Mouse (Mus musculus) ES-E14 (cell line): Measurements from ENCODE around the gene Pla1a. TPM values are rescaled to one million over a fixed set of nuclear protein-coding genes. Genes with fewer than 3 reads are reported as not detected.
A peak's percentile ranks its signal among the peaks of the same experiment; 100 is the strongest.

Experiments used
- DNase-seq: peaks from one replicate; pipeline ENCODE4 v3.0.0-alpha.2; 2013; ENCODE audit warnings: low read depth, low spot score
- H3K27ac ChIP-seq: 2 replicates; pipeline ENCODE4 v1.5.1; 2012; ENCODE audit warnings: low read depth, mild to moderate bottlenecking, low read length, moderate library complexity, mixed read lengths; ENCODE audit not compliant: poor library complexity, insufficient read depth, severe bottlenecking
- H3K36me3 ChIP-seq: 2 replicates; pipeline ENCODE4 v1.6.1; 2012; ENCODE audit warnings: mild to moderate bottlenecking, low read length, moderate library complexity, mixed read lengths; ENCODE audit not compliant: control insufficient read depth, poor library complexity, insufficient read depth, severe bottlenecking
- H3K4me1 ChIP-seq, 2 experiments: fragments of 150-350 bp in 1 of 2; sonication (generic) in 1 of 2; 2 replicates each; pipeline ENCODE4 v1.6.1; 2012; ENCODE audit warnings: low read length in 2 of 2, mild to moderate bottlenecking in 1 of 2, mixed read lengths in 1 of 2; ENCODE audit not compliant: control insufficient read depth in 2 of 2, insufficient read depth in 2 of 2, poor library complexity in 1 of 2
- H3K4me3 ChIP-seq, 2 experiments: fragments of 150-350 bp in 1 of 2; sonication (generic) in 1 of 2; 2 replicates each; pipeline ENCODE4 v1.5.1; 2012; ENCODE audit warnings: low read length in 2 of 2, low read depth in 1 of 2, mild to moderate bottlenecking in 1 of 2, mixed read lengths in 1 of 2; ENCODE audit not compliant: insufficient read depth in 1 of 2, poor library complexity in 1 of 2, severe bottlenecking in 1 of 2
- H3K9ac ChIP-seq: 2 replicates; pipeline ENCODE4 v1.6.1; 2012; ENCODE audit warnings: low read depth, mild to moderate bottlenecking, low read length, mixed read lengths; ENCODE audit not compliant: poor library complexity, insufficient read depth, severe bottlenecking
- H3K9me3 ChIP-seq: fragments of 150-350 bp; sonication (generic); 2 replicates; pipeline ENCODE4 v1.6.1; 2012; ENCODE audit warnings: low read depth, mild to moderate bottlenecking, low read length; ENCODE audit not compliant: control insufficient read depth, insufficient read depth
- CHD2 ChIP-seq: IDR thresholded peaks from 2 replicates; pipeline ENCODE4 v1.6.1; 2014; ENCODE audit warnings: mild to moderate bottlenecking, low read depth, low read length, inconsistent platforms
- HCFC1 ChIP-seq: IDR thresholded peaks from 2 replicates; pipeline ENCODE4 v1.6.1; 2012; ENCODE audit warnings: low read length, inconsistent platforms, borderline replicate concordance; ENCODE audit not compliant: insufficient read depth
- MAFK ChIP-seq: IDR thresholded peaks from 2 replicates; pipeline ENCODE4 v1.6.1; 2014; ENCODE audit warnings: mild to moderate bottlenecking, low read depth, low read length, inconsistent platforms; ENCODE audit not compliant: insufficient read depth
- ZC3H11A ChIP-seq: IDR thresholded peaks from 2 replicates; pipeline ENCODE4 v1.6.1; 2012; ENCODE audit warnings: low read depth, mild to moderate bottlenecking, inconsistent platforms, low read length, borderline replicate concordance
- ZNF384 ChIP-seq: IDR thresholded peaks from 2 replicates; pipeline ENCODE4 v1.6.1; 2012; ENCODE audit warnings: low read depth, low read length, inconsistent platforms
- in situ Hi-C, 2 experiments: fragments of 600-800 bp; cut with MboI; formaldehyde crosslinking; loops; one replicate each; pipeline ENCODE4 v1.15.1; 2025; ENCODE audit warnings: low sequenced_read_pairs in 2 of 2, inconsistent platforms in 1 of 2; ENCODE audit not compliant: unreplicated experiment in 2 of 2
- total RNA-seq: library from RNA; depleted of rRNA; stranded (reverse); fragments of 300-350 nt; gene quantifications from 2 replicates; pipeline ENCODE4 v1.2.3, GENCODE M21; 2012

Pla1a gene
- total RNA-seq, 1 experiment, result 4.9 TPM

- DNase-seq, result no peak
- H3K27ac ChIP-seq, result no peak overlapping the region
- H3K4me1 ChIP-seq, result peaks cover 2 to 18% of the 10 kb centered on the region in 2 experiments; a peak in 3 of 4 replicates
- TF ChIP-seq MAFK (no peak), HCFC1 (no peak), ZNF384 (no peak), ZC3H11A (no peak), CHD2 (no peak)
- in situ Hi-C loops, result no loop called here
- H3K4me3 ChIP-seq, result no peak overlapping the region
- no peaks in the 10 kb centered on the region for H3K36me3 ChIP-seq
- H3K9me3 ChIP-seq, result no peaks in the 10 kb centered on the region
- H3K9ac ChIP-seq, result no peak overlapping the region
Measured at GRCm38 (mm10) chr16:38395060-38395730, 37.8 kb downstream of the Pla1a start.

GRCm38 (mm10) chr16:38394191-38394618 lies 38.7 kb downstream of the Pla1a start:
- Histone ChIP-seq H3K9me3 (no peaks in the 10 kb centered on the region), H3K27ac (no peak overlapping the region), H3K4me3 (no peak overlapping the region), H3K4me1 (peaks cover 2 to 12% of the 10 kb centered on the region in 2 experiments; a peak in 2 of 4 replicates), H3K36me3 (no peaks in the 10 kb centered on the region), H3K9ac (no peak overlapping the region)
- no peak for DNase-seq
- in situ Hi-C loops, result no loop called here
- no peak for TF ChIP-seq ZC3H11A
- no peak for TF ChIP-seq MAFK

- no peak overlapping the region for H3K27ac ChIP-seq
- DNase-seq, result no peak
Measured at GRCm38 (mm10) chr16:38392126-38392894, 40.6 kb downstream of the Pla1a start.

GRCm38 (mm10) chr16:38390322-38390721 lies 42.6 kb downstream of the Pla1a start:
- peaks cover 2 to 8% of the 10 kb centered on the region in 2 experiments; a peak in 2 of 4 replicates for H3K4me1 ChIP-seq
- no peaks in the 10 kb centered on the region for H3K36me3 ChIP-seq
- no peak for DNase-seq
- H3K9ac ChIP-seq, result no peak overlapping the region
- no peaks in the 10 kb centered on the region for H3K9me3 ChIP-seq
- in situ Hi-C loops, result no loop called here
- no peak overlapping the region for H3K27ac ChIP-seq
- no peak overlapping the region for H3K4me3 ChIP-seq
- no peak for TF ChIP-seq MAFK

More at GRCm38 (mm10) chr16:38392126-38392894, 40.6 kb downstream of the Pla1a start:
- Histone ChIP-seq H3K9me3 (no peaks in the 10 kb centered on the region), H3K9ac (no peak overlapping the region), H3K4me3 (0 out of 4 replicates have a peak overlapping the region, but pooled peaks of 1 of the 2 experiments have one; percentile 5), H3K36me3 (no peaks in the 10 kb centered on the region), H3K4me1 (peaks cover 2 to 8% of the 10 kb centered on the region in 2 experiments; a peak in 2 of 4 replicates)
- TF ChIP-seq MAFK (no peak), ZNF384 (no peak), CHD2 (no peak), HCFC1 (no peak), ZC3H11A (no peak)
- in situ Hi-C loops, result no loop called here
